Mouse (Mus musculus): Measurements from ENCODE around the gene Fto. TPM values are rescaled to one million over a fixed set of nuclear protein-coding genes. Genes with fewer than 3 reads are reported as not detected.
A peak's percentile ranks its signal among the peaks of the same experiment; 100 is the strongest.

Fto gene
- polyA plus RNA-seq, 2 experiments: 10.0 to 15.6 TPM

DNA sequence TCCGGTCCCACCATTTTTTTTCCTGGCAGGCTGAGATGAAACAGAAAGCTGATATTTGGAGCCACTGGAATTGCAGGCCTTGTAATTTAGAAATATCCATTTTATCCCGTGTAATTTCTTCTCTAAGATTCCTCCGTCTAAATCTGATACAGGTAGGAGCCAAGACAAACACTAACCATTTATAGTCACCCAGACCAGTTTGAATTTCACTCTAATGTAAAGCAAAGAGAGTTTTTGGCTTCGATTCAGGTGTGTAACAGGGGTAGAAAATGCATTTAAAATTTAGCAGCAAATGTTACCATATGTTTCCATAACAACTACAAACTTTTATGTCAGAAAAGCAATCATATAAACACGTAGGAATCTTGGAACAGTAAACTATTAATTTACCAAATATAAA is 225.6 kb downstream of the Fto start:
- Histone ChIP-seq H3K27me3 (ENCODE audit: control insufficient read depth, insufficient read depth, low read length) (no peaks in the 10 kb centered on the region), H3K4me1 (replicated peaks; ENCODE audit: control insufficient read depth in 2 of 2, insufficient read depth in 2 of 2, low read length in 1 of 2) (peaks cover 0 to 16% of the 10 kb centered on the region in 2 experiments; a peak in 2 of 4 replicates), H3K9me3 (ENCODE audit: control insufficient read depth, low read length) (no peaks in the 10 kb centered on the region), H3K36me3 (replicated peaks; ENCODE audit: control insufficient read depth, insufficient read depth, low read depth) (no peaks in the 10 kb centered on the region), H3K27ac (no peak overlapping the region), H3K4me3 (ENCODE audit: insufficient read depth in 1 of 2, low read depth in 2 of 2, low read length in 2 of 2) (no peak overlapping the region), H3K4me2 (ENCODE audit: low read depth) (no peak overlapping the region), H3K9ac (replicated peaks) (no peak overlapping the region)
- ATAC-seq (ENCODE audit: insufficient read depth): no peak
- TF ChIP-seq EP300 (IDR thresholded peaks at IDR 0.05; ENCODE audit: low read depth) (no peak), CTCF (IDR thresholded peaks at IDR 0.05; ENCODE audit: low read depth) (no peak)
- 70% methylated on average over 5 of the region's 5 CpGs for WGBS (ENCODE audit: insufficient replicate concordance)
- DNase-seq (ENCODE audit: low read depth in 3 of 3, low spot score in 3 of 3): no peak

GRCm38 (mm10) chr8:91539586-91539985 is 226.3 kb downstream of the Fto start:
- no peak for DNase-seq (ENCODE audit: low read depth in 3 of 3, low spot score in 3 of 3)
- H3K4me3 ChIP-seq (ENCODE audit: insufficient read depth in 1 of 2, low read depth in 2 of 2, low read length in 2 of 2): no peak overlapping the region
- H3K27me3 ChIP-seq (ENCODE audit: control insufficient read depth, insufficient read depth, low read length): no peaks in the 10 kb centered on the region
- no peak for ATAC-seq (ENCODE audit: insufficient read depth)
- H3K4me1 ChIP-seq (replicated peaks; ENCODE audit: control insufficient read depth in 2 of 2, insufficient read depth in 2 of 2, low read length in 1 of 2): peaks cover 0 to 15% of the 10 kb centered on the region in 2 experiments; a peak in 2 of 4 replicates
- H3K4me2 ChIP-seq (ENCODE audit: low read depth): no peak overlapping the region
- H3K9ac ChIP-seq (replicated peaks): no peak overlapping the region
- no peaks in the 10 kb centered on the region for H3K36me3 ChIP-seq (replicated peaks; ENCODE audit: control insufficient read depth, insufficient read depth, low read depth)
- no peak for TF ChIP-seq EP300 (IDR thresholded peaks at IDR 0.05; ENCODE audit: low read depth)
- no peak for TF ChIP-seq CTCF (IDR thresholded peaks at IDR 0.05; ENCODE audit: low read depth)
- no peak overlapping the region for H3K27ac ChIP-seq
- 69% methylated on average over 8 of the region's 8 CpGs for WGBS (ENCODE audit: insufficient replicate concordance)
- H3K9me3 ChIP-seq (ENCODE audit: control insufficient read depth, low read length): no peaks in the 10 kb centered on the region

DNA sequence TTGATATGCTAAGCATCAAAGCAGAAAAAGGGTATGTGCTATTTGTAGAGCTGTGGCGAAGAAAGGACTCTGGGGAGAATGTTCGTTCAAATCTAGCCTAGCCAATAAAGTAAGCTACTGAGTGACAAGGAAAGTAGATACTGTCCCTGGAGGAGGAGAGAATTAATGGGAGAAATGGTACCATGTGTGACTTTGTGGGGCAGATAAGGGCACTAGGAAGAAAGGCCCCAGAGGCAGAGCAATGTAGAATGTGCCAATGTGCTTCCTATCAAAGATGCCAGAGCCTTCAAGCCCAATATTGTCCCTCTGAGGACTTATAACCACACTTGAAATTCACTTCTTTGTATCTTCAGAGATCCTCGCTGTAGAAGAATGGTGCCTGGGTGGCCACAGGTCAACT is 227.9 kb downstream of the Fto start:
- Histone ChIP-seq H3K4me3 (ENCODE audit: insufficient read depth in 1 of 2, low read depth in 2 of 2, low read length in 2 of 2) (no peak overlapping the region), H3K9ac (replicated peaks) (no peak overlapping the region), H3K4me2 (ENCODE audit: low read depth) (no peak overlapping the region), H3K27ac (no peak overlapping the region), H3K27me3 (ENCODE audit: control insufficient read depth, insufficient read depth, low read length) (no peaks in the 10 kb centered on the region), H3K36me3 (replicated peaks; ENCODE audit: control insufficient read depth, insufficient read depth, low read depth) (no peaks in the 10 kb centered on the region), H3K4me1 (replicated peaks; ENCODE audit: control insufficient read depth in 2 of 2, insufficient read depth in 2 of 2, low read length in 1 of 2) (peaks cover 0 to 13% of the 10 kb centered on the region in 2 experiments; a peak in 2 of 4 replicates), H3K9me3 (ENCODE audit: control insufficient read depth, low read length) (no peaks in the 10 kb centered on the region)
- WGBS (ENCODE audit: insufficient replicate concordance): 17% methylated on average over 3 of the region's 3 CpGs
- DNase-seq (ENCODE audit: low read depth in 3 of 3, low spot score in 3 of 3): no peak
- peak; percentile 65 for ATAC-seq (ENCODE audit: insufficient read depth)
- TF ChIP-seq EP300 (IDR thresholded peaks at IDR 0.05; ENCODE audit: low read depth) (no peak), CTCF (IDR thresholded peaks at IDR 0.05; ENCODE audit: low read depth) (no peak)

- no peaks in the 10 kb centered on the region for H3K9me3 ChIP-seq (ENCODE audit: control insufficient read depth, low read length)
- peaks cover 0 to 7% of the 10 kb centered on the region in 2 experiments; a peak in 1 of 4 replicates for H3K4me1 ChIP-seq (replicated peaks; ENCODE audit: control insufficient read depth in 2 of 2, insufficient read depth in 2 of 2, low read length in 1 of 2)
- H3K4me3 ChIP-seq (ENCODE audit: insufficient read depth in 1 of 2, low read depth in 2 of 2, low read length in 2 of 2): no peak overlapping the region
- no peak for ATAC-seq (ENCODE audit: insufficient read depth)
- H3K9ac ChIP-seq (replicated peaks): no peak overlapping the region
- H3K36me3 ChIP-seq (replicated peaks; ENCODE audit: control insufficient read depth, insufficient read depth, low read depth): no peaks in the 10 kb centered on the region
- no peak for DNase-seq (ENCODE audit: low read depth in 3 of 3, low spot score in 3 of 3)
- TF ChIP-seq CTCF (IDR thresholded peaks at IDR 0.05; ENCODE audit: low read depth) (no peak), EP300 (IDR thresholded peaks at IDR 0.05; ENCODE audit: low read depth) (no peak)
- 62% methylated on average over 3 of the region's 3 CpGs for WGBS (ENCODE audit: insufficient replicate concordance)
- H3K27me3 ChIP-seq (ENCODE audit: control insufficient read depth, insufficient read depth, low read length): no peaks in the 10 kb centered on the region
- no peak overlapping the region for H3K4me2 ChIP-seq (ENCODE audit: low read depth)
- H3K27ac ChIP-seq: no peak overlapping the region
Measured at GRCm38 (mm10) chr8:91545561-91545960, 232.2 kb downstream of the Fto start.

DNA sequence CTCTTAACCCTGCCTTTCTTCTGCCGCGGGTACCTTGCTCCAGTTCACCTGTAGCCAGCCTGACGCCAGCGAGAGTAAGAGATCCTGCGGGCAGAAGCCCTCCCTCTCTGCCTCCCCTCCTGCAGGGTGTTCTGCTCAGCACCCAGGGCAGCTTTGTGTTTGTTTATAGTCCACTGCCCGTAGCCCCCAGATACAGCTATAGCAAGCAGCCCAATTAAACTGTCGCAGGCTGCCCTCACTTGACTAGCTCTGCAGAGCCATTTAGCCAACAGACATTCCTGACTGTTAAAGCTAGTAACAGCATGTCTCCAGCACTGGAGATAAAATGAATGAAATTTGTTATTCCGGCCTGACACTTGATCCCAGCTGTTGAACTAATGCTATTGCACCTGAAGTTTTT is 233.3 kb downstream of the Fto start:
- H3K27me3 ChIP-seq (ENCODE audit: control insufficient read depth, insufficient read depth, low read length): no peaks in the 10 kb centered on the region

More for the DNA sequence above, 233.3 kb downstream of the Fto start:
- TF ChIP-seq EP300 (IDR thresholded peaks at IDR 0.05; ENCODE audit: low read depth) (no peak), CTCF (IDR thresholded peaks at IDR 0.05; ENCODE audit: low read depth) (no peak)
- H3K9me3 ChIP-seq (ENCODE audit: control insufficient read depth, low read length): no peaks in the 10 kb centered on the region
- 68% methylated on average over 8 of the region's 8 CpGs for WGBS (ENCODE audit: insufficient replicate concordance)
- no peak overlapping the region for H3K4me2 ChIP-seq (ENCODE audit: low read depth)
- no peak overlapping the region for H3K27ac ChIP-seq
- DNase-seq (ENCODE audit: low read depth in 3 of 3, low spot score in 3 of 3): no peak
- H3K4me1 ChIP-seq (replicated peaks; ENCODE audit: control insufficient read depth in 2 of 2, insufficient read depth in 2 of 2, low read length in 1 of 2): no peaks in the 10 kb centered on the region
- H3K9ac ChIP-seq (replicated peaks): no peak overlapping the region
- H3K4me3 ChIP-seq (ENCODE audit: insufficient read depth in 1 of 2, low read depth in 2 of 2, low read length in 2 of 2): no peak overlapping the region
- no peaks in the 10 kb centered on the region for H3K36me3 ChIP-seq (replicated peaks; ENCODE audit: control insufficient read depth, insufficient read depth, low read depth)
- ATAC-seq (ENCODE audit: insufficient read depth): no peak

Data from liver, embryonic 14.5 days (tissue).